Mouse (Mus musculus): ENCODE data around the gene Oas1a.

- no peak for TF ChIP-seq CTCF (IDR thresholded peaks at IDR 0.05; ENCODE audit: borderline replicate concordance, control insufficient read depth, extremely low read depth, insufficient read depth, low read length, poor library complexity)
- no peak for TF ChIP-seq POLR2A (IDR thresholded peaks at IDR 0.05; ENCODE audit: control insufficient read depth, extremely low read depth, insufficient read depth, low read length, poor library complexity)
These were observed 48.1 kb downstream of the Oas1a start for GRCm38 (mm10) chr5:120859241-120859640.
